Mouse (Mus musculus): ENCODE measurements around the gene Fhod1. TPM values are rescaled to one million over a fixed set of nuclear protein-coding genes. Genes with fewer than 3 reads are reported as not detected.

The Fhod1 gene
- polyA plus RNA-seq, 1 experiment = 13.0 TPM

- H3K4me1 ChIP-seq (ENCODE audit: control insufficient read depth, insufficient read depth, low read length) = peaks cover 5% of the 10 kb centered on the region
- no peak for TF ChIP-seq EP300 (IDR thresholded peaks at IDR 0.05; ENCODE audit: insufficient read depth, low read depth, low read length)
- TF ChIP-seq CTCF (IDR thresholded peaks at IDR 0.05; ENCODE audit: low read depth, low read length) = no peak
- TF ChIP-seq POLR2A (IDR thresholded peaks at IDR 0.05; ENCODE audit: insufficient read depth, low read length) = no peak
- 0 out of 2 replicates have a peak, but pooled peaks cover 3% of the 10 kb centered on the region for H3K27me3 ChIP-seq (ENCODE audit: control insufficient read depth, insufficient read depth, low read length, poor library complexity, severe bottlenecking)
- no peak overlapping the region for H3K4me3 ChIP-seq (ENCODE audit: low read depth, low read length)
- H3K36me3 ChIP-seq (ENCODE audit: control insufficient read depth, insufficient read depth, low read length, poor library complexity, severe bottlenecking) = no peaks in the 10 kb centered on the region
- H3K9ac ChIP-seq (ENCODE audit: low read depth, poor library complexity, severe bottlenecking) = no peak overlapping the region
- H3K9me3 ChIP-seq (replicated peaks; ENCODE audit: control insufficient read depth, insufficient read depth, low read length, poor library complexity, severe bottlenecking) = no peaks in the 10 kb centered on the region
- H3K27ac ChIP-seq (ENCODE audit: insufficient read depth, low read length) = no peak overlapping the region
Observed at GRCm38 (mm10) chr8:105354549-105354948, 6.8 kb upstream of the Fhod1 start.

DNA sequence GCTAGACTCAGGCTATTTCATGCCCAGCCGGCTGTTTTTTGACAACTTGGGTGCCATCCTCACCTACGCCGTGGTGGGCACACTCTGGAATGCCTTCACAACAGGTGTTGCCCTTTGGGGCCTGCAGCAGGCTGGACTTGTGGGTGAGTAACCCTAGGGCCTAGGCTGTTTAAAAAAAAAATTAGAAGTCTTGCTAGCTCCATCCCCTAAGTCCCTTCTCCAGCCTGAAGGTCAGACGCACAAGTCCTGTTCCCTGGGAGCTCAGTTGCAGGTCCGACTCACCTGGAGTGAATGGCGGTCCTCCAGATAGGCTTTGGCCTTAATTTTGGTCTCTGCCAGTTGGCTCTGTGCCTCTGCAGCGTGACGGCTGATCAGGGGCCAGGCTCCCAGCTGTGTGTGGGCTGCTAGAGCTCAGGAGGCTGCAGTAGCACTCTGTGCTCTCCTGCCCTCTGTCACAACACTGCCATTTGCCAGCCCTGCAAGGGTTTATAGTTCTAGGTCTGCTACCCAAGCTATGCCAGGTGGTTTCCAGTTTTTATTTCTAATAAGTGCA lies 5.9 kb upstream of the Fhod1 start:
- no peaks in the 10 kb centered on the region for H3K9me3 ChIP-seq (replicated peaks; ENCODE audit: control insufficient read depth, insufficient read depth, low read length, poor library complexity, severe bottlenecking)
- no peak overlapping the region for H3K9ac ChIP-seq (ENCODE audit: low read depth, poor library complexity, severe bottlenecking)
- no peak overlapping the region for H3K4me3 ChIP-seq (ENCODE audit: low read depth, low read length)
- 0 out of 2 replicates have a peak, but pooled peaks cover 3% of the 10 kb centered on the region for H3K27me3 ChIP-seq (ENCODE audit: control insufficient read depth, insufficient read depth, low read length, poor library complexity, severe bottlenecking)
- no peaks in the 10 kb centered on the region for H3K36me3 ChIP-seq (ENCODE audit: control insufficient read depth, insufficient read depth, low read length, poor library complexity, severe bottlenecking)
- H3K4me1 ChIP-seq (ENCODE audit: control insufficient read depth, insufficient read depth, low read length) = peaks cover 2% of the 10 kb centered on the region
- H3K27ac ChIP-seq (ENCODE audit: insufficient read depth, low read length) = no peak overlapping the region
- no peak for TF ChIP-seq CTCF (IDR thresholded peaks at IDR 0.05; ENCODE audit: low read depth, low read length)
- no peak for TF ChIP-seq EP300 (IDR thresholded peaks at IDR 0.05; ENCODE audit: insufficient read depth, low read depth, low read length)
- TF ChIP-seq POLR2A (IDR thresholded peaks at IDR 0.05; ENCODE audit: insufficient read depth, low read length) = no peak

DNA sequence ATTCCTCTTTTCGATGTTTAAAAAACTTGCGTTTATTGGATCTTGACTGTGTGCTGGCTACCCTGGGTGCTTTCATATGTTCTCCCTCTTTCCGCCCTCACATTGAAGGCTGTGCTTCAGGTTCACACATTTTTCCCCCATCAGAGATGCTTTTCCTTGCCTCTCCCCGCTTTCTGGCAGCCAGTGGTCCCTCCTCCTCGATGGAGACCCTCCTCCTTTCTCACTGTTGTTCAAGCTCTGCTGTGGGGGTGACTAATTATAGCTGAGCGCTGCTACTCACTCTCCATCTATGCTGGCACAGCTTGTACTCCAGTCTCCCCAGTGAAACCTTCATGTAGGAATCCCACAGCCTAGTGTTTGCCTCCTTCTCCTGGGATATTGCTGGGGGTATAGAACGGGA lies 2.4 kb upstream of the Fhod1 start:
- TF ChIP-seq POLR2A (IDR thresholded peaks at IDR 0.05; ENCODE audit: insufficient read depth, low read length) (no peak), CTCF (IDR thresholded peaks at IDR 0.05; ENCODE audit: low read depth, low read length) (no peak), EP300 (IDR thresholded peaks at IDR 0.05; ENCODE audit: insufficient read depth, low read depth, low read length) (no peak)
- no peak overlapping the region for H3K9ac ChIP-seq (ENCODE audit: low read depth, poor library complexity, severe bottlenecking)
- no peak overlapping the region for H3K4me3 ChIP-seq (ENCODE audit: low read depth, low read length)
- H3K4me1 ChIP-seq (ENCODE audit: control insufficient read depth, insufficient read depth, low read length) = peaks cover 2% of the 10 kb centered on the region
- H3K27me3 ChIP-seq (ENCODE audit: control insufficient read depth, insufficient read depth, low read length, poor library complexity, severe bottlenecking) = 0 out of 2 replicates have a peak, but pooled peaks cover 3% of the 10 kb centered on the region
- H3K36me3 ChIP-seq (ENCODE audit: control insufficient read depth, insufficient read depth, low read length, poor library complexity, severe bottlenecking) = no peaks in the 10 kb centered on the region
- no peak overlapping the region for H3K27ac ChIP-seq (ENCODE audit: insufficient read depth, low read length)
- no peaks in the 10 kb centered on the region for H3K9me3 ChIP-seq (replicated peaks; ENCODE audit: control insufficient read depth, insufficient read depth, low read length, poor library complexity, severe bottlenecking)

DNA sequence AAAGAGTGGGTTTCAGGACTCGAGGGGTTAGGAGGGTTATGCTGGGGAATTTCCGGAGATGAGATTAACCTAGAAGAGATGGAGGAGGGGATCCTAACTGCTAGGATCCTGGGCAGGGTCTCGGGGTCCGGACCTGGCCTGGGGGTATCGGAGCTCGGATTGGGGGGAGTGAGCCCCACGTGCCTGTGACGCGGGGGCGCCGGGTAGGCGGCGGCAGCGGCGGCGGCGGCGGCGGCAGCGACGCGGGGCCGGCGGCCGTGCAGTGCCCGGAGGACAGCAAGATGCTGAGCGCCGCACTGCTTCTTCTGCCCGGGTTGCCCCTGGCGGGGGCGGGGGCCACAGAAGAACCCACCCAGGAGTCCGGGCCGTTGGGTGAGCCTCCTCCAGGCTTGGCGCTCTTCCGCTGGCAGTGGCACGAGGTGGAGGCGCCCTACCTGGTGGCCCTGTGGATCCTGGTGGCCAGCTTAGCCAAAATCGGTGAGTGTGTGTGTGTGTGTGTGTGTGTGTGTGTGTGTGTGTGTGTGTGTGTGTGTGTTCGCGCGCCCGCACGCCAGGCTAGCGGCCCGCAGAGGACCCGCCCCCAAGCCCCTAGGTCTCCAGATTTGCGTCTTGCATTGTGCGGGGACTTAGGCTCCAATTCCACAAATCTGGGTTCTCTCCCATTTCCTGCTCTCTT lies 1.5 kb upstream of the Fhod1 start:
- Histone ChIP-seq H3K4me1 (ENCODE audit: control insufficient read depth, insufficient read depth, low read length) (no peaks in the 10 kb centered on the region), H3K36me3 (ENCODE audit: control insufficient read depth, insufficient read depth, low read length, poor library complexity, severe bottlenecking) (no peaks in the 10 kb centered on the region), H3K4me3 (ENCODE audit: low read depth, low read length) (peak overlapping the region; percentile 82), H3K27ac (ENCODE audit: insufficient read depth, low read length) (no peak overlapping the region), H3K27me3 (ENCODE audit: control insufficient read depth, insufficient read depth, low read length, poor library complexity, severe bottlenecking) (0 out of 2 replicates have a peak, but pooled peaks cover 3% of the 10 kb centered on the region), H3K9ac (ENCODE audit: low read depth, poor library complexity, severe bottlenecking) (peak overlapping the region; percentile 77), H3K9me3 (replicated peaks; ENCODE audit: control insufficient read depth, insufficient read depth, low read length, poor library complexity, severe bottlenecking) (no peaks in the 10 kb centered on the region)
- no peak for TF ChIP-seq POLR2A (IDR thresholded peaks at IDR 0.05; ENCODE audit: insufficient read depth, low read length)
- no peak for TF ChIP-seq EP300 (IDR thresholded peaks at IDR 0.05; ENCODE audit: insufficient read depth, low read depth, low read length)
- TF ChIP-seq CTCF (IDR thresholded peaks at IDR 0.05; ENCODE audit: low read depth, low read length) = no peak

DNA sequence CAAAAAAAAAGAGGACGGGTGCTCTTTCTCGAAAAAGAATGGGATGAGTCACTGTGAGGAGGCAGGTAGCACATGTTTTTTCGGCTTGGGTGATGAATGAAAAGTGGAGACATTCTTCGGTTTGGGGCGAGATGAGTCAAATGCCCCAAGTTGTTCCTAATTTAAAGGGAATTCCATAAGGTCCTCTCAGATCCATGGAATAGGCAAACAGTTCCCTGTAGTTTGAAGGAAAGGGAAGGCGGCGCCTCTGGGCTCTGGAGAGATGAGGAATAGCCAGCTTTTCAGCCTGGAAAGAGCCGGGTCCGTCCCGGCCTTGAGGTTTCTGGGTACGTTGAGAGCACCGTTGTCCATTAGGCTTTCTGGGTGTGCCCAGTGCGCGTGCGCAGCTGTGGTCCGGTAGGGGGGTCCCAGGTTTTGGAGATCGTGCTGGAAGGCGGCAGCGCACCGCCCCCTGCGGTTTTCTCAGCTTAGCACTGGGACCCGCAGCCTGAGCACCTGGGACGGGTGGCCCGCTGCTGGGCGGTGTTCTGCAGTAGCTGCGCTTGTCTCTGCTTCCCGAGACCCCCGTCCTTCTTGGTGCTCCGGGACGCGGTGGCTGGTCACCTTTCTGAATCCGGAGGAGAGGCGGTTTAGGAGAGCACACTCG lies 820 bp upstream of the Fhod1 start, which contains the start of gene Slc9a5:
Gene Slc9a5 (plus strand): TSS at position 394 of the 646 bp plus-strand sequence.
- TF ChIP-seq EP300 (IDR thresholded peaks at IDR 0.05; ENCODE audit: insufficient read depth, low read depth, low read length) (no peak), CTCF (IDR thresholded peaks at IDR 0.05; ENCODE audit: low read depth, low read length) (no peak), POLR2A (IDR thresholded peaks at IDR 0.05; ENCODE audit: insufficient read depth, low read length) (no peak)
- H3K4me1 ChIP-seq (ENCODE audit: control insufficient read depth, insufficient read depth, low read length) = no peaks in the 10 kb centered on the region
- 0 out of 2 replicates have a peak, but pooled peaks cover 3% of the 10 kb centered on the region for H3K27me3 ChIP-seq (ENCODE audit: control insufficient read depth, insufficient read depth, low read length, poor library complexity, severe bottlenecking)
- peak within 1 kb of the TSS; percentile 81 for H3K9ac ChIP-seq (ENCODE audit: low read depth, poor library complexity, severe bottlenecking)
- no peaks in the 10 kb centered on the region for H3K9me3 ChIP-seq (replicated peaks; ENCODE audit: control insufficient read depth, insufficient read depth, low read length, poor library complexity, severe bottlenecking)
- H3K27ac ChIP-seq (ENCODE audit: insufficient read depth, low read length) = peak within 1 kb of the TSS; percentile 17; the same call in 1 of the 2 replicates
- H3K36me3 ChIP-seq (ENCODE audit: control insufficient read depth, insufficient read depth, low read length, poor library complexity, severe bottlenecking) = no peaks in the 10 kb centered on the region
- H3K4me3 ChIP-seq (ENCODE audit: low read depth, low read length) = peak within 1 kb of the TSS; percentile 88
